Mouse (Mus musculus) hindbrain, postnatal 0 days (tissue): ENCODE measurements around the gene Cyb5rl. TPM values are rescaled to one million over a fixed set of nuclear protein-coding genes. Genes with fewer than 3 reads are reported as not detected.

Source experiments
- ATAC-seq: fragments of 200-750 bp; cut with Nextera tagmentation; 2 replicates; pipeline ENCODE4 v1.8.0; 2017; ENCODE audit warnings: mild to moderate bottlenecking, moderate TSS enrichment, moderate library complexity
- DNase-seq: peaks from one replicate; pipeline ENCODE4 v3.0.0-alpha.2; 2015; ENCODE audit warnings: low spot score
- H3K27ac ChIP-seq: fragments of 300-500 bp; sonication (generic); 2 replicates; pipeline ENCODE4 v1.5.1; 2014; ENCODE audit warnings: mild to moderate bottlenecking
- H3K27me3 ChIP-seq: fragments of 300-500 bp; sonication (generic); 2 replicates; pipeline ENCODE4 v1.6.1; 2014; ENCODE audit warnings: low read length, mixed read lengths; ENCODE audit not compliant: insufficient read depth
- H3K36me3 ChIP-seq: fragments of 300-500 bp; sonication (generic); 2 replicates; pipeline ENCODE4 v1.6.1; 2014; ENCODE audit warnings: low read length, mixed read lengths; ENCODE audit not compliant: insufficient read depth
- H3K4me1 ChIP-seq: fragments of 300-500 bp; sonication (generic); 2 replicates; pipeline ENCODE4 v1.6.1; 2014; ENCODE audit warnings: antibody characterized with exemption, low read length, mixed read lengths; ENCODE audit not compliant: insufficient read depth
- H3K4me2 ChIP-seq: fragments of 300-500 bp; sonication (generic); 2 replicates; pipeline ENCODE4 v1.6.1; 2014; ENCODE audit warnings: low read depth, mild to moderate bottlenecking, low read length, moderate library complexity, mixed read lengths
- H3K4me3 ChIP-seq: fragments of 300-500 bp; sonication (generic); 2 replicates; pipeline ENCODE4 v1.5.1; 2014; ENCODE audit warnings: low read length
- H3K9ac ChIP-seq: fragments of 300-500 bp; sonication (generic); replicated peaks from 2 replicates; pipeline ENCODE4 v1.6.1; 2014; ENCODE audit warnings: mild to moderate bottlenecking, low read length, moderate library complexity, mixed read lengths
- H3K9me3 ChIP-seq: fragments of 300-500 bp; sonication (generic); 2 replicates; pipeline ENCODE4 v1.6.1; 2016; ENCODE audit warnings: low read length, mixed read lengths
- CTCF ChIP-seq: IDR thresholded peaks from 2 replicates; pipeline ENCODE4 v1.5.1; 2016; ENCODE audit warnings: antibody characterized with exemption, control low read depth, low read depth
- WGBS: fragments of 180-500 bp; shearing (Covaris S2); extraction: QIAGEN DNeasy Blood & Tissue Kit; methylation state at CpG from one replicate; pipeline ENCODE4 v1.1.7; 2014; 5-methylcytosine and 5-hydroxymethylcytosine counted together
- polyA plus RNA-seq: library from polyadenylated mRNA; unstranded; fragments of >200 nt; fragmentation: Nextera tagmentation; extraction: Ambion mirVana; gene quantifications from 2 replicates; pipeline ENCODE4 v1.2.1, GENCODE M21; 2015
- total RNA-seq: library from RNA; depleted of rRNA; stranded (reverse); fragments of >200 nt; gene quantifications from 2 replicates; pipeline ENCODE4 v1.2.3, GENCODE M21; 2014

Gene Cyb5rl
- total and polyA plus RNA-seq, 2 experiments from 2014 or later: 4.6 to 21.3 TPM

GRCm38 (mm10) chr4:107024899-107025298, 41.9 kb upstream of the Cyb5rl start:
- Histone ChIP-seq H3K4me2 (no peak overlapping the region), H3K9ac (no peak overlapping the region), H3K4me1 (peaks cover 10% of the 10 kb centered on the region), H3K27ac (no peak overlapping the region), H3K27me3 (no peaks in the 10 kb centered on the region), H3K9me3 (no peaks in the 10 kb centered on the region), H3K4me3 (no peak overlapping the region), H3K36me3 (peaks cover 5% of the 10 kb centered on the region)
- WGBS: 66% methylated on average over 7 of the region's 7 CpGs
- ATAC-seq: no peak
- DNase-seq: no peak
- no peak for TF ChIP-seq CTCF

DNA sequence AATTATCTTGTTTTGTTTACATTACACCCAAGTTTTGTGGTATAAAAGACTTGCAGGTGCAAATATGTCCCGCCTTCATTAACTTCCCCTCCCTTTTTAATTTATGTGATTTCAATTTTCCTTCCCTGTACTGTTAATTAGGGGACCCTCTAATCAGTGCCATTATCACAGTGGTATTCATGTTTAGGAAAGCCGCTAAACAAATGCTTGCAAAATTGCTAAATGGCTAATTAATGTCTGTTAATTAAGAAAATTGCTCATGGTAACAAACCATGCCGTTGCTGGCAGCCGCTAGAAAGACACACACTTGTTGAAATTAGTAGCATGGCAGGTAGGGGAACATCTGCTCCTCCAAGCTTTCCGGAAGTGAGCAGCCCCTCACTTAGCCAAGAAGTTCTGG, 41.4 kb upstream of the Cyb5rl start:
- no peak for TF ChIP-seq CTCF
- Histone ChIP-seq H3K9me3 (no peaks in the 10 kb centered on the region), H3K27me3 (no peaks in the 10 kb centered on the region), H3K4me2 (no peak overlapping the region), H3K27ac (no peak overlapping the region), H3K36me3 (peaks cover 5% of the 10 kb centered on the region), H3K4me1 (peaks cover 7% of the 10 kb centered on the region), H3K9ac (no peak overlapping the region), H3K4me3 (no peak overlapping the region)
- DNase-seq (no peak), ATAC-seq (no peak)
- 46% methylated on average over 5 of the region's 5 CpGs for WGBS

DNA sequence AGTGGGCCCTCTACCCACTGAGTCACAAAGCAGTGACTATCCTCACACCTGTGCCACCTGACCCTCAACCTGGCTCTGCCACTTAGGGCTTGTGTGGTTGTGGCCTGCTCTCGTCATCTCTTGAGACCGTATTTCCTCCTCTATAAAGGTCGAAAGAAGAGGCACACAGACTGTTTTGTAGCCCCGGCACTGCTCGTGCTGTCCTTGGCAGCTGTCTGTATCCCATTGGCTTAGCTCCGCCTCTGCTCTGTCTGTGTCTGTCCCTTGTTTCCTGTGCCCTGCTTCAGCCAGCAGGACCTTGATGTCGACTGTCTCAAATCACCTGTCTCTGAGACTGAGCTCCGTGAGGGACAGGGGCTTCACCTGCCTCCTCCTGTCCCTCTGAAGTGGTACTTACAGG, 40.3 kb upstream of the Cyb5rl start:
- no peaks in the 10 kb centered on the region for H3K9me3 ChIP-seq
- no peak overlapping the region for H3K27ac ChIP-seq
- no peak overlapping the region for H3K4me3 ChIP-seq
- no peak overlapping the region for H3K9ac ChIP-seq
- TF ChIP-seq CTCF: no peak
- H3K36me3 ChIP-seq: peaks cover 12% of the 10 kb centered on the region
- no peaks in the 10 kb centered on the region for H3K27me3 ChIP-seq
- H3K4me2 ChIP-seq: no peak overlapping the region
- peaks cover 4% of the 10 kb centered on the region for H3K4me1 ChIP-seq
- WGBS: 45% methylated on average over 8 of the region's 8 CpGs
- no peak for ATAC-seq
- no peak for DNase-seq

DNA sequence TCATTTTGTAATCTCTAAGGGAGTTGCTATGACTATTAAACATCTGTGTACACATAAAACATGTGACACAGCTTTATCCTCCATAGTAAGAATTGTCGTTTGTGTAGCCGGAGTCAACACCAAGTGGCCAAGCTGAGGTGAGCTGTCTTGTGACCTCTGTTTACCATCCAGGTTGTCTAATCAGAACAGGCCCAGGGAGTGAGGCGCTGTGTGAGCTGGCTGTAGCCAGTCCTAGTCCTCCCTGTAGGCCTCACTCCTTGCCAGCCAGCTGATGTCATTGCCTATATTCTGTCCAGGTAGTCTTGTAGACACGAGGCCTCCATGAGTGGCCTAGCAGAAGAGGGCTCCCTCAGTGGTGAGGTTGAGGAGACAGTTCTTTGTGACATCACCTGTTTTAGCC, 31.1 kb upstream of the Cyb5rl start:
- Histone ChIP-seq H3K36me3 (peaks cover 32% of the 10 kb centered on the region; the same call in 1 of the 2 replicates), H3K9ac (no peak overlapping the region), H3K27me3 (no peaks in the 10 kb centered on the region), H3K4me3 (no peak overlapping the region), H3K9me3 (no peaks in the 10 kb centered on the region), H3K4me1 (no peaks in the 10 kb centered on the region), H3K27ac (no peak overlapping the region), H3K4me2 (no peak overlapping the region)
- ATAC-seq (no peak), DNase-seq (no peak)
- 97% methylated on average over 4 of the region's 4 CpGs for WGBS
- no peak for TF ChIP-seq CTCF

- TF ChIP-seq CTCF: peak; percentile 24; the same call in 1 of the 2 replicates
- peaks cover 23% of the 10 kb centered on the region; the same call in 1 of the 2 replicates for H3K36me3 ChIP-seq
- WGBS: 97% methylated on average over 2 of the region's 2 CpGs
- DNase-seq (no peak), ATAC-seq (no peak)
- H3K27ac ChIP-seq: no peak overlapping the region
- H3K9me3 ChIP-seq: no peaks in the 10 kb centered on the region
- H3K9ac ChIP-seq: no peak overlapping the region
- no peaks in the 10 kb centered on the region for H3K4me1 ChIP-seq
- H3K4me2 ChIP-seq: no peak overlapping the region
- no peaks in the 10 kb centered on the region for H3K27me3 ChIP-seq
- no peak overlapping the region for H3K4me3 ChIP-seq
These were observed 29.8 kb upstream of the Cyb5rl start for GRCm38 (mm10) chr4:107036985-107037384.

- peak overlapping the region; percentile 64; the same call in 1 of the 2 replicates for H3K27ac ChIP-seq
These were observed 28.5 kb upstream of the Cyb5rl start for GRCm38 (mm10) chr4:107038303-107038702.

GRCm38 (mm10) chr4:107039270-107039669, 27.5 kb upstream of the Cyb5rl start:
- Histone ChIP-seq H3K4me2 (no peak overlapping the region), H3K27ac (peak overlapping the region; percentile 64), H3K9me3 (no peaks in the 10 kb centered on the region), H3K4me1 (no peaks in the 10 kb centered on the region), H3K9ac (no peak overlapping the region), H3K27me3 (no peaks in the 10 kb centered on the region), H3K4me3 (no peak overlapping the region), H3K36me3 (peaks cover 24% of the 10 kb centered on the region; the same call in 1 of the 2 replicates)
- ATAC-seq (peak; percentile 79), DNase-seq (peak; percentile 56)
- 38% methylated on average over 8 of the region's 8 CpGs for WGBS
- no peak for TF ChIP-seq CTCF

More at GRCm38 (mm10) chr4:107038303-107038702, 28.5 kb upstream of the Cyb5rl start:
- no peak for TF ChIP-seq CTCF
- Histone ChIP-seq H3K9ac (no peak overlapping the region), H3K36me3 (peaks cover 21% of the 10 kb centered on the region; the same call in 1 of the 2 replicates), H3K4me2 (no peak overlapping the region), H3K27me3 (no peaks in the 10 kb centered on the region), H3K4me1 (no peaks in the 10 kb centered on the region), H3K9me3 (no peaks in the 10 kb centered on the region), H3K4me3 (no peak overlapping the region)
- WGBS: 84% methylated on average over 4 of the region's 4 CpGs
- ATAC-seq (no peak), DNase-seq (no peak)
